Mouse (Mus musculus): Measurements from ENCODE around the gene Frmd4b. TPM values are rescaled to one million over a fixed set of nuclear protein-coding genes. Genes with fewer than 3 reads are reported as not detected.
"Not testable (repeated sequence)": the region's sequence is repeated elsewhere in the genome, so short reads cannot be mapped to it uniquely, and the experiment has no call there.

Gene Frmd4b
- polyA plus RNA-seq, 1 experiment from 2014 or later = 39.4 TPM

DNA sequence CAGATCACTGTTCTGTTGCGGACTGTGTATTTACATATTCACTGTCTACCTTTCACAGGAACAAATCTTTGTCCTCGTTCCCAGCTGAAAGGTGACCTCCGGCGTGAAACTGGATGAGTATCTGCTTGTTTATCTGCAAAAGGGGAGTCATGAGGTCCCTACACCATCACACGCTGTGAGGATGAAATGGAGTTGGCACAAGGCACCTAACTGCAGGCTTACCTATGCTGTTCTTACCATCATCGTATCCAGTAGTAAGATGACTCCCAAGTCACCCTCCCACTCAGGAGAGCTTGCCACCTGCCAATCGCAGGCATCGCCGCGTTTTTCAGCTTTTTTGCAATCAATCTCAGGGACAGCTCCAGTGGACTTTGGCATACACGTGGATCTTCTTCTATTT lies 347.7 kb downstream of the Frmd4b start:
- Histone ChIP-seq H3K27me3 (no peaks in the 10 kb centered on the region), H3K9me3 (no peaks in the 10 kb centered on the region), H3K9ac (no peak overlapping the region), H3K36me3 (replicated peaks) (no peaks in the 10 kb centered on the region), H3K4me2 (no peak overlapping the region), H3K27ac (no peak overlapping the region), H3K4me3 (replicated peaks) (no peak overlapping the region), H3K4me1 (peaks cover 5% of the 10 kb centered on the region; the same call in 1 of the 2 replicates)
- 65% methylated on average over 11 of the region's 11 CpGs for WGBS
- ATAC-seq (ENCODE audit: low FRiP score) = no peak

DNA sequence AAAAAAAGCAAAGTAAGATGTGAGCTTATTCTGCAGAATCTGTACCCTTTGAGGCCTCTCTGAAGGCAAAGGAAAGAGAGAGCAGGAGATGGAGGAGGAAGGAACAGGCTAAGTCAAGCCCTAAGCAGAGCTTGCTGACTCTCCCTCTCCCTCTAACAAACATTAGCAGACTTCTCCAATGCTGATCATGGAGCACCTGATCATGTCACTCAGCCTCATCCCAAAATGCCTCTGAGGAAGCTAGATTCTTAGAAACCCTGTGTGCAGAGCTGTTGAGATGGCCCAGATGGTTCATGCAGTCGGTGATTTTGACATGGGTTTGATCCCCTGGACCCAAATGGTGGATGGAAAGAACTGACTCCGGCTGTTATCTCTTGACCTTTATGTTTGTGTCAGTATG lies 350.2 kb downstream of the Frmd4b start:
- H3K4me3 ChIP-seq (replicated peaks) = no peak overlapping the region
- H3K9me3 ChIP-seq = no peaks in the 10 kb centered on the region
- H3K27ac ChIP-seq = no peak overlapping the region
- no peak for ATAC-seq (ENCODE audit: low FRiP score)
- H3K9ac ChIP-seq = no peak overlapping the region
- H3K27me3 ChIP-seq = no peaks in the 10 kb centered on the region
- WGBS = 91% methylated on average over 2 of the region's 2 CpGs
- H3K36me3 ChIP-seq (replicated peaks) = no peaks in the 10 kb centered on the region
- H3K4me2 ChIP-seq = no peak overlapping the region
- H3K4me1 ChIP-seq = peaks cover 5% of the 10 kb centered on the region; the same call in 1 of the 2 replicates

DNA sequence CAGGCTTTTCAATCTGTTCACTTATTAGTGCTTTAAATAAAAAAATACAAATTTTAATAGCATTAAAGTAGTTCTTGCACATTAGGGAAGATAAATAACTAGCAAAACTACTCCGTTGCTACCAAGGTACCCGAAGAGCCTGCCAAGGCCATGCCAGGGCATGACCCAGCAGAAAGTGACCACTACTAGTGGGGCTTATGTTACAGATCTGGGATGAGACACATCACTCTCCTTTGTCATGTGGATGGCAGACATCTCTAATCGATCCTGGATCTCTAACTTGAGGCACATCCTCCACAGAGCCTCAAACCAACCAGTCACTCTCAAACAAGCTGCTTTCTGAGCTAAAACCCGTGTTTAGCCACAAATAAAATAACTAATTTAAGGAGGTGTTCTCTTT lies 350.7 kb downstream of the Frmd4b start:
- whole genome bisulfite sequencing = 86% methylated on average over 4 of the region's 4 CpGs
- H3K9me3 ChIP-seq = no peaks in the 10 kb centered on the region

DNA sequence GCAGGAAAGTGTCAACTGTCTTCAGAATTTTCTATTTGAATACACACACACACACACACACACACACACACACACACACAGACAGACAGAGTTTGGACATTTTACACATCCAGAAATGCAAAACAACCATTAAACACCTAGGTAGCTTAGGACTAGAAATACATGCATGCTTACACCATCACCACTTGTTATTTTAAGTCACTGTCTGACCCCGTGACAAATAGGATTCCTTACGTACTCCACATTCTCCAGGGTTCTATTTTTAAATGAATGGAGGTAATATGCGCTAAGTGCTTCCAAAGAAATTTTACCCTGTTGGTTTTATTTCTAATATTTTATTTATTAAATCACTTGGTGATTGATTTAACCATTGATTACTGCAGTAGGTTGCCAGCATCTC lies 351.6 kb downstream of the Frmd4b start:
- Histone ChIP-seq H3K9me3 (no peaks in the 10 kb centered on the region), H3K4me1 (peaks cover 5% of the 10 kb centered on the region; the same call in 1 of the 2 replicates), H3K27me3 (no peaks in the 10 kb centered on the region), H3K36me3 (replicated peaks) (no peaks in the 10 kb centered on the region), H3K4me3 (replicated peaks) (no peak overlapping the region), H3K9ac (no peak overlapping the region), H3K27ac (no peak overlapping the region), H3K4me2 (no peak overlapping the region)
- no peak for ATAC-seq (ENCODE audit: low FRiP score)
- 84% methylated on average over 3 of the region's 3 CpGs for WGBS

More for the DNA sequence above, 350.7 kb downstream of the Frmd4b start:
- Histone ChIP-seq H3K27me3 (no peaks in the 10 kb centered on the region), H3K27ac (no peak overlapping the region), H3K36me3 (replicated peaks) (no peaks in the 10 kb centered on the region), H3K4me3 (replicated peaks) (no peak overlapping the region), H3K9ac (no peak overlapping the region), H3K4me1 (peaks cover 5% of the 10 kb centered on the region; the same call in 1 of the 2 replicates), H3K4me2 (no peak overlapping the region)
- no peak for ATAC-seq (ENCODE audit: low FRiP score)

DNA sequence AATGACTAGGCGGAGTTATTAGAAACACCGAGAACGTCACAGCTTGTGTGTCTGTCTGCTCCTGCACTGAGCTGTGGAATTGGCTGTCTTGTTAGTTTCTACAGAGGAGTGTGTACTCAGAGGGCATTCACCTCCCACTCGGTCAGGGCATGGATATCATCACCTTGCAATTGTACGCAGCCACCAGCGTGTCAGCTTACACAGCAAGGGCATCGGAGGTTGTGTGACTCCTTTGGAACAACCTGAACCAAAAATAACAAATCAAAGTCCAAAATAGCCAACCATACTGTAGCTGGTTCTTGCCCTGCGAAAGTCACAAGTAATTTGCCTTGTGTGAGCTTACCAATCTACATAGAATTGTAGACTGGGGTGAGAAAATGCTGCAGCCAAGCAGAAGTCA lies 352.1 kb downstream of the Frmd4b start:
- Histone ChIP-seq H3K4me3 (replicated peaks) (no peak overlapping the region), H3K4me2 (no peak overlapping the region), H3K4me1 (peaks cover 5% of the 10 kb centered on the region; the same call in 1 of the 2 replicates), H3K9ac (no peak overlapping the region), H3K27ac (no peak overlapping the region), H3K27me3 (no peaks in the 10 kb centered on the region), H3K36me3 (replicated peaks) (no peaks in the 10 kb centered on the region), H3K9me3 (no peaks in the 10 kb centered on the region)
- no peak for ATAC-seq (ENCODE audit: low FRiP score)
- WGBS = 83% methylated on average over 8 of the region's 8 CpGs

DNA sequence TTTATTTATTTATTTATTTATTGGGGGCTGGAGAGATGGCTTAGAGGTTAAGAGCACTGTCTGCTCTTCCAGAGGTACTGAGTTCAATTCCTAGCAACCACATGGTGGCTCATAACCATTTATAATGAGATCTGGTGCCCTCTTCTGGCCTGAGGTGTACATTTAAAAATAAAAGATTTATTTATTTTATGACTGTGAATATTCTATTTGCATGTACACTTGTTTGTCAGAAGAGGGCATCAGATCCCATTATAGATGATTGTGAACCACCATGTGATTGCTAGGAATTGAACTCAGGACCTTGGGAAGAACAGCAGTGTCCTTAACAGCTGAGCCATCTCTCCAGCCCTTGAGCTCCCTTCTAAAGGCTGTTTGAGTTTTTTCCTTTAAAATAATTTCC lies 353.6 kb downstream of the Frmd4b start:
- not testable (repeated sequence) for H3K9me3 ChIP-seq; H3K9ac ChIP-seq; H3K27me3 ChIP-seq; H3K4me3 ChIP-seq (replicated peaks); H3K4me1 ChIP-seq; H3K4me2 ChIP-seq; H3K36me3 ChIP-seq (replicated peaks); H3K27ac ChIP-seq; ATAC-seq (ENCODE audit: low FRiP score)

DNA sequence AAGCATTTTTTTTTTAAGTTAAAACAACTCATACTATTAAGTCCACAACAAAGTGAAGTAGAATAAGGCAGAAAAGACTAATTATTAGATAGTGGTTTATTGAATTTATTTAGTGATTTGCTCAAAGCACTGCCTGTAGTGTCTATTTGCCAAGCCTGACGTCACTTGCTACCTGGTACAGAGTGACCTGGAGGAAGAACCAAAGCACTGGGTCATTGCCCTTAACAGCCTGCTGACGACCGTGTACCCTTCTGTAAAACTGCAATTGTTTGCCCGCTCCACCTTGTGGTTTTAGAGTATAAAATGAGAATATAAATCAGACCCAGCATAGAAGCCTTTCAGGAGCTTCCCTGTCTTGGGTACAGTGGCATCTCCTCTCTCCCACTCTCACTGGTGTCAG lies 355.1 kb downstream of the Frmd4b start:
- H3K4me1 ChIP-seq = no peaks in the 10 kb centered on the region
- no peaks in the 10 kb centered on the region for H3K27me3 ChIP-seq
- no peak overlapping the region for H3K9ac ChIP-seq
- H3K9me3 ChIP-seq = no peaks in the 10 kb centered on the region
- WGBS = 69% methylated on average over 4 of the region's 4 CpGs
- H3K36me3 ChIP-seq (replicated peaks) = no peaks in the 10 kb centered on the region
- H3K4me2 ChIP-seq = no peak overlapping the region
- H3K4me3 ChIP-seq (replicated peaks) = no peak overlapping the region
- no peak for ATAC-seq (ENCODE audit: low FRiP score)
- H3K27ac ChIP-seq = no peak overlapping the region

DNA sequence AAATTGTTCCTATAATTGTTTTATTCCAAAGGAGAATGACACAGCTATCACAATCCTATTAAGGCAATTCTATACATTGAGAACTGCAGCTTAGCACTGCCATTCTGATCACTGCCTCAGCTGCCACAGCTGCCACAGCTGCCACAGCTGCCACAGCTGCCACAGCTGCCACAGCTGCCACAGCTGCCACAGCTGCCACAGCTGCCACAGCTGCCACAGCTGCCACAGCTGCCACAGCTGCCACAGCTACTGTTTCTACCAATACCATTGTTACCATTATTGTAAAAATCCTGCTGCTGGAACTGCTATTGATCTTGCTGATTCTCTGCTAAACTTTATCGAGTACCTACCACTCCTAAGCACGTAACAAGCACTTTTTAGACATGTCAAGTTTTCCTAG lies 357.4 kb downstream of the Frmd4b start:
- not testable (repeated sequence) for H3K27me3 ChIP-seq; H3K4me3 ChIP-seq (replicated peaks); ATAC-seq (ENCODE audit: low FRiP score); H3K4me1 ChIP-seq; H3K4me2 ChIP-seq; H3K27ac ChIP-seq; H3K36me3 ChIP-seq (replicated peaks); H3K9me3 ChIP-seq; H3K9ac ChIP-seq
- 85% methylated on average over 2 of the region's 2 CpGs for WGBS

DNA sequence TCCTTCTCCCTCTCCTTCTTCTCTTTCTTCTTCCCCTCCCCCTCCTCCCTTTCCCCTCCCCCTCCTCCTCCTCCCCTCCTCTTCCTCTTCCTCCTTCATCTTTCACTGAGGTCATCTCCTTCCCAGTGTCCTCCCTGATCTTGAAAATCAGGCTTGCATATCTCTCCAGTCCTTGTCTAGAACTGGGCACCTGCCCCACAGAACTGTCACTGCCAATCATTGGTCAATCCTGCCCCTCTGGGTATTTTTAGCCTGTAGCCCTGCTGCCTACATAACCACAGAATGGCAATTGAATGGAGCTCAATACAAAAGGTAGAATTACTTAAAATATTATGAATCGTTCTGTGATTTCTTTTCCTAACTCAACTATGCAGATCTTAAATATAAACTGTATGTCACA lies 358.9 kb downstream of the Frmd4b start:
- Histone ChIP-seq H3K9ac (no peak overlapping the region), H3K4me3 (replicated peaks) (no peak overlapping the region), H3K4me1 (no peaks in the 10 kb centered on the region), H3K27me3 (no peaks in the 10 kb centered on the region), H3K36me3 (replicated peaks) (no peaks in the 10 kb centered on the region), H3K27ac (no peak overlapping the region), H3K9me3 (no peaks in the 10 kb centered on the region), H3K4me2 (no peak overlapping the region)
- no peak for ATAC-seq (ENCODE audit: low FRiP score)
- 87% methylated on average over 1 of the region's 1 CpGs for WGBS

DNA sequence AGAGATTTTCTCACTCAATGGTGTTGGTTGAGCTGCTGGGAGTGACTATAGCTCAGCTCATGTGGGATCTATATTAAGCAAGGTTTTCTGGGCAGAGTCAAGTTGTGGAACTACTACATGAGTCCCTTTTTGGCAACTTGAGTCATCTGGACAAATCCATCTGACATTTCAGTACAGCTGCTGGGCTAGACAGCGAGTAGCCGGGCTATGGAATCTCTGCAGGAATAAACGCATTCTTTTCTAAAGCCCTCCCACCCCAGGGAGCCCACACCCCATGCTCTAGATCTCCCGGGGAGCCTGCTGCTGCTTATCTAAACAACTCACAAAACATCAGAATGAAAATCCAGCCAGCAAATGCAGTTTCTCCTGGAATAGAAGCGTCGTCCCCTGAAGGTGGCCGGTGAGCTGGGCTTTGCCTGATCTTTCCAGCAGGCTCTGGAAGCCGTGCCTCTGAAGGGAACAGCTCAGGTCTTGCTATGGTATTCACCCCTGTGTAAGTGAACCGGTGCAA lies 364.6 kb downstream of the Frmd4b start, which contains the start of gene Lmod3:
Lmod3 (minus strand) TSS at position 49 of the 511 bp plus-strand sequence.
- H3K4me1 ChIP-seq = no peaks in the 10 kb centered on the region
- H3K9me3 ChIP-seq = no peaks in the 10 kb centered on the region
- H3K9ac ChIP-seq = no peak within 1 kb of the TSS
- H3K4me3 ChIP-seq (replicated peaks) = no peak within 1 kb of the TSS
- H3K27ac ChIP-seq = no peak within 1 kb of the TSS
- H3K27me3 ChIP-seq = no peaks in the 10 kb centered on the region
- no peak for ATAC-seq (ENCODE audit: low FRiP score)
- no peaks in the 10 kb centered on the region for H3K36me3 ChIP-seq (replicated peaks)
- H3K4me2 ChIP-seq = no peak within 1 kb of the TSS
- 32% methylated on average over 9 of the region's 9 CpGs for WGBS

DNA sequence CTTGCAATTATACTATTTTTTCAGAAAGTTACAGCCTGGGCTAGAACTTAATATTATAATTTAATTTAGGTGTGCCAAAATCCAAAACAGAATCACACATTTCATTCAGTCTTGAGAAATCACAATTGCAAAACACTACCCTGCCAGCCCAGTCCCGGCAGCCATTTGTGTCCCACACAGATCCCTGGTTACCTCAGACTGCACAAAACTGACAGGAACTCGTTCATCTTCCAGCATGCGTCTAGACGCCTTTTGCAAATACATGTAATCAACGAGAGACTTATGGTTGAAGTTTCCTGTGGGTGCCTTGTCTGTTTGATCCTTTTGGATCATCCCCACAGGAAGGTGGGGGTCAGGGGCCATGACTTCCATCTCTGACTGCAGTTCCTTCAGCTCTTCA lies 365.3 kb downstream of the Frmd4b start:
- WGBS = 81% methylated on average over 5 of the region's 5 CpGs
- Histone ChIP-seq H3K9me3 (no peaks in the 10 kb centered on the region), H3K4me1 (no peaks in the 10 kb centered on the region), H3K9ac (no peak overlapping the region), H3K27ac (no peak overlapping the region), H3K4me3 (replicated peaks) (no peak overlapping the region), H3K27me3 (no peaks in the 10 kb centered on the region), H3K36me3 (replicated peaks) (no peaks in the 10 kb centered on the region), H3K4me2 (no peak overlapping the region)
- ATAC-seq (ENCODE audit: low FRiP score) = no peak

DNA sequence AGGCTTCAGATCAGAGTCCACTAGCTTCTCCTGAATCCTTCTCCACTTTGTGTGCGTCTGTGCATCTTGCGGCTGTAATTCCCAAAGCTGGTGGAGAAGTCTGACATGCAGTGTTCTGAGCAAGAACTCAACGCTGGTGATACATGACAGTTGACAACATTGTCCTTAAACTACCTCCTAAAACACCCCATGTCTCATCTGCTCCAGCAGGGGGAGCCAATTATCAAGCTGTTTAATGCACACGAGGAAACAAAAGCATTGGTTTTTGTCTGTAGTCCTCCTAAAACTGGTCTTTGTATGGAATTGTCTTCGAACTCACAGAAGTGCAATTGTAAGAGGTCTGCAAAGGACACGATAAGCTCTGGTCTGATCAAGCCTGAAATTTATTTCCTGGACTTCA lies 366.4 kb downstream of the Frmd4b start:
- no peak overlapping the region for H3K4me3 ChIP-seq (replicated peaks)
- no peak overlapping the region for H3K9ac ChIP-seq
- H3K36me3 ChIP-seq (replicated peaks) = no peaks in the 10 kb centered on the region
- no peaks in the 10 kb centered on the region for H3K27me3 ChIP-seq
- ATAC-seq (ENCODE audit: low FRiP score) = no peak
- no peak overlapping the region for H3K4me2 ChIP-seq
- WGBS = 48% methylated on average over 6 of the region's 6 CpGs
- H3K27ac ChIP-seq = no peak overlapping the region
- H3K9me3 ChIP-seq = no peaks in the 10 kb centered on the region
- H3K4me1 ChIP-seq = no peaks in the 10 kb centered on the region

DNA sequence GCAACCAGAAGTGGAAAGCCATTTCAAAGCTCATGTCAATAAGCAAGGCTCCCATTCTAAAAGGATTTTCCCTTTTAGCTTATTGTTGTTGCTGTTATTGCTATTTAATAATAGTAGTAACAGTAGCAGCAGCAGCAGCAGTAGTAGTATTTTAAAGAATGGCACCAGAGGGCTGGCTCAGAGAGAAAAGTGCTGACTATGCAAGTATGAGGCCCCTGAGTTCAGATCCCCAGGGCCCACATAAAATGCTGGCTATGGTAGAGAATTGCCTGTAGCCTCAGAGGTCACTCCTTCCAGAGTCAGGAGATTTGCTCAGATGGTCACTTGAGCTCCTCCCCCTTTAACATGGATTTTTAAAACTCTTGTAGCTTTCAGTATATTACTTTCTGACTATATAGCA lies 372.1 kb downstream of the Frmd4b start:
- Histone ChIP-seq H3K4me3 (replicated peaks) (no peak overlapping the region), H3K27ac (no peak overlapping the region), H3K36me3 (replicated peaks) (no peaks in the 10 kb centered on the region), H3K4me2 (no peak overlapping the region), H3K9ac (no peak overlapping the region), H3K9me3 (no peaks in the 10 kb centered on the region), H3K4me1 (no peaks in the 10 kb centered on the region), H3K27me3 (no peaks in the 10 kb centered on the region)
- ATAC-seq (ENCODE audit: low FRiP score) = no peak
